Mouse (Mus musculus) kidney, adult 2 months (tissue): ENCODE measurements around the gene Lrrfip1.

ENCODE experiments used
- CTCF ChIP-seq: fragments of 200-500 bp; conservative IDR thresholded peaks from 2 replicates; pipeline ENCODE4 v1.5.1; 2011; ENCODE audit warnings: low read depth, mild to moderate bottlenecking, control low read depth, low read length, moderate library complexity, mixed read lengths; ENCODE audit not compliant: insufficient read depth, insufficient read length
- POLR2A ChIP-seq: fragments of 200-500 bp; IDR thresholded peaks from one replicate; pipeline ENCODE4 v1.6.1; 2011; ENCODE audit warnings: low read depth, low read length, control low read depth

- TF ChIP-seq POLR2A: no peak
- TF ChIP-seq CTCF: no peak
These were observed 88.2 kb downstream of the Lrrfip1 start for GRCm38 (mm10) chr1:91086748-91087147.
